Mouse (Mus musculus): ENCODE measurements around the gene Vmn1r119.
"Not testable (repeated sequence)": the region's sequence is repeated elsewhere in the genome, so short reads cannot be mapped to it uniquely, and the experiment has no call there.

The Vmn1r119 gene

GRCm38 (mm10) chr7:21012355-21012754 lies at the start of gene Vmn1r119:
Vmn1r119 (minus strand) TSS chr7:21012455.
- not testable (repeated sequence) for DNase-seq

- not testable (repeated sequence) for DNase-seq
Observed at GRCm38 (mm10) chr7:21053684-21054083, 41.4 kb upstream of the Vmn1r119 start, which contains the start of gene Vmn1r120. Vmn1r120 (minus strand) TSS chr7:21053784.

Data from kidney, adult 8-10 months (tissue).